Mouse (Mus musculus) gastrocnemius, postnatal 4 days (tissue): ENCODE measurements around the gene Gm26558. TPM values are rescaled to one million over a fixed set of nuclear protein-coding genes. Genes with fewer than 3 reads are reported as not detected.

Experiments used
- DNase-seq, 2 experiments: peaks; one replicate each; pipeline ENCODE4 v3.0.0; 2021 to 2022; ENCODE audit warnings: low spot score in 2 of 2, mixed read lengths in 2 of 2
- total RNA-seq, 2 experiments: library from RNA; stranded (reverse); gene quantifications; 2 replicates each; pipeline ENCODE4 v1.2.3; 2021

The Gm26558 gene
- total RNA-seq, 2 experiments from 2014 or later: not detected

- no peak for DNase-seq
Measured at GRCm38 (mm10) chr2:70648271-70648670, 13.6 kb downstream of the Gm26558 start.

GRCm38 (mm10) chr2:70647681-70648080 is 14.2 kb downstream of the Gm26558 start:
- DNase-seq: no peak

- no peak for DNase-seq
Measured at GRCm38 (mm10) chr2:70645266-70645780, 16.6 kb downstream of the Gm26558 start.

GRCm38 (mm10) chr2:70642971-70643565 is 18.8 kb downstream of the Gm26558 start:
- no peak for DNase-seq

GRCm38 (mm10) chr2:70640968-70641367 is 20.9 kb downstream of the Gm26558 start:
- DNase-seq: no peak

GRCm38 (mm10) chr2:70634028-70634690 is 27.7 kb downstream of the Gm26558 start:
- no peak for DNase-seq

GRCm38 (mm10) chr2:70632412-70632811 is 29.5 kb downstream of the Gm26558 start:
- DNase-seq: no peak

GRCm38 (mm10) chr2:70631321-70631720 is 30.6 kb downstream of the Gm26558 start:
- no peak for DNase-seq

- DNase-seq: no peak
Measured at GRCm38 (mm10) chr2:70629921-70630320, 32.0 kb downstream of the Gm26558 start.

- DNase-seq: no peak
Measured at GRCm38 (mm10) chr2:70629339-70629761, 32.6 kb downstream of the Gm26558 start.

- no peak for DNase-seq
Measured at GRCm38 (mm10) chr2:70628397-70628796, 33.5 kb downstream of the Gm26558 start.

- no peak for DNase-seq
Measured at GRCm38 (mm10) chr2:70625761-70626160, 36.1 kb downstream of the Gm26558 start.

GRCm38 (mm10) chr2:70622244-70622643 is 39.7 kb downstream of the Gm26558 start:
- DNase-seq: no peak

- no peak for DNase-seq
Measured at GRCm38 (mm10) chr2:70620225-70620624, 41.7 kb downstream of the Gm26558 start.

GRCm38 (mm10) chr2:70619232-70619835 is 42.6 kb downstream of the Gm26558 start:
- DNase-seq: no peak

- DNase-seq: no peak
Measured at GRCm38 (mm10) chr2:70616617-70617016, 45.3 kb downstream of the Gm26558 start.

- DNase-seq: no peak
Measured at GRCm38 (mm10) chr2:70616076-70616475, 45.8 kb downstream of the Gm26558 start.

GRCm38 (mm10) chr2:70614745-70615351 is 47.1 kb downstream of the Gm26558 start:
- no peak for DNase-seq
